9 mouse cellular contexts compared by ENCODE assay signal in the genomic region with DNA sequence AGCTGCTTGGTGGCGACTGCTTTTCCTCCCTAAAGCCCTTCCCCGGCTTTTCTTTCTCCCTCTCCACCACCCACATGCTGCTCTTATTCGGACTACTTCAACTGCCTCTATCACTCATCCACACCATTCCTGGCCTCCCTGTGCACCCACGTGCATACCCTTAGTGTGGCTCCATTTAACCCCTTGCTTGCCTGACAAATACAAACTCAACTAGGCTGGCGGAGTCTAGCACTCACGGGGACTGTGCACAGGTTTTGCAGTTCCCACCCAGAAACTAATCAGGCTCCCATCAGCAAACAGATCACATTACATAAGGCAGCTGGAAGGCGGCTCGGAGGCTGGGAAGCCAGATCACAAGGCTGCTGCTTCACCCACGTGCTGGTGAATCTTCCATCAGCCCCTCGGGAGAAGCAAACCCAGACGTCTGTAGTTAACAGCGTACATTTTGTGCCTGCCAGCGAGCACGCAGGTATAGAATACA.
DNase-seq lines count a peak whose midpoint lies in the region; ATAC-seq lines count a peak whose summit lies in the region.
"Had no signal": no experiment of that assay in that cellular context is flagged by ENCODE, and none has a peak within 500 bp of the region (broad histone marks: within the 10 kb centered on the region; RNA-seq: fewer than 3 reads in every experiment).

No protein-coding gene starts in this region.

- WGBS in heart, embryonic 13.5 days: 20% methylated on average over 14 of the region's 14 CpGs
- 29% methylated on average over 14 of the region's 14 CpGs for WGBS in neural tube, embryonic 11.5 days

- H3K9ac ChIP-seq in heart, embryonic 13.5 days: no peak overlapping the region
- no peak overlapping the region for H3K9ac ChIP-seq in neural tube, embryonic 11.5 days (ENCODE audit: low read length)

- no peak for ATAC-seq in heart, embryonic 13.5 days (ENCODE audit: extremely low read depth, insufficient number of reproducible peaks, low FRiP score, low TSS enrichment)
- ATAC-seq in neural tube, embryonic 11.5 days (ENCODE audit: insufficient read depth, low FRiP score, low TSS enrichment): peak; percentile 58

- H3K4me3 ChIP-seq in heart, embryonic 13.5 days: peak overlapping the region; percentile 22
- no peak overlapping the region for H3K4me3 ChIP-seq in neural tube, embryonic 11.5 days (ENCODE audit: low read depth, low read length)
- H3K4me3 ChIP-seq: erythroblast, embryonic 14.5 days had no signal

- H3K27me3 ChIP-seq in heart, embryonic 13.5 days (replicated peaks): peaks cover 13% of the 10 kb centered on the region
- no peaks in the 10 kb centered on the region for H3K27me3 ChIP-seq in neural tube, embryonic 11.5 days (ENCODE audit: control insufficient read depth, insufficient read depth, low read length)

- DNase-seq in heart, postnatal 10 days: no peak
- DNase-seq in cerebellum, adult 9-10 months: peak; percentile 70
- peak; percentile 45 to 63 for DNase-seq in frontal cortex, postnatal 10 days (ENCODE audit: low spot score in 2 of 2)
- DNase-seq in left cerebral cortex, adult 11 months (ENCODE audit: low spot score): peak; percentile 63
- DNase-seq in neural tube, embryonic 11.5 days (ENCODE audit: low spot score): peak; percentile 44
- DNase-seq in thymus, postnatal 4 days: no peak
- DNase-seq in natural killer cell, adult 2 months (ENCODE audit: low spot score in 2 of 2): no peak

- intact Hi-C loops in heart, postnatal 10 days (cut with DNase I): loop anchor here (2.0 to 10.0 kb wide), 2 partner anchors 878 to 972 kb away; a partner anchor contains a TSS

- H3K27ac ChIP-seq in heart, embryonic 13.5 days (replicated peaks): no peak overlapping the region
- H3K27ac ChIP-seq in neural tube, embryonic 11.5 days (ENCODE audit: low read depth, low read length): no peak overlapping the region

- no peaks in the 10 kb centered on the region for H3K9me3 ChIP-seq in heart, embryonic 13.5 days
- no peaks in the 10 kb centered on the region for H3K9me3 ChIP-seq in neural tube, embryonic 11.5 days (ENCODE audit: control insufficient read depth, low read length)

- H3K4me2 ChIP-seq in heart, embryonic 13.5 days: peak overlapping the region; percentile 61
- H3K4me2 ChIP-seq in neural tube, embryonic 11.5 days (ENCODE audit: low read depth): peak overlapping the region; percentile 32

- peaks cover 6% of the 10 kb centered on the region; the same call in 1 of the 2 replicates for H3K4me1 ChIP-seq in heart, embryonic 13.5 days
- no peaks in the 10 kb centered on the region for H3K4me1 ChIP-seq in neural tube, embryonic 11.5 days (ENCODE audit: control insufficient read depth, insufficient read depth, low read length)

- H3K36me3 ChIP-seq in heart, embryonic 13.5 days: no peaks in the 10 kb centered on the region
- no peaks in the 10 kb centered on the region for H3K36me3 ChIP-seq in neural tube, embryonic 11.5 days (ENCODE audit: control insufficient read depth, insufficient read depth, low read length)

Comparison
In these comparisons a context has a peak if more than half of its experiments do, and no peak if none do; other contexts are left out.
1. DNase-seq: peak in cerebellum, adult 9-10 months (single experiment), frontal cortex, postnatal 10 days (2 of 2), left cerebral cortex, adult 11 months (single experiment) and neural tube, embryonic 11.5 days (single experiment); none in heart, postnatal 10 days (0 of 2), thymus, postnatal 4 days (single experiment) and natural killer cell, adult 2 months (0 of 2).